Mouse (Mus musculus): ENCODE results near the gene Sppl2b.

GRCm38 (mm10) chr10:80805925-80806324 is 49.1 kb upstream of the Sppl2b start:
- TF ChIP-seq FLI1 (IDR thresholded peaks at IDR 0.05; ENCODE audit: low read length): no peak
- no peak for TF ChIP-seq GATA1 (IDR thresholded peaks at IDR 0.05; ENCODE audit: borderline replicate concordance, low read length)
